Mouse (Mus musculus) forebrain, postnatal 0 days (tissue): ENCODE data around the gene Cox5a. TPM values are rescaled to one million over a fixed set of nuclear protein-coding genes. Genes with fewer than 3 reads are reported as not detected.

Source experiments
- ATAC-seq: fragments of 200-750 bp; cut with Nextera tagmentation; 2 replicates; pipeline ENCODE4 v1.8.0; 2017; ENCODE audit warnings: mild to moderate bottlenecking, moderate library complexity
- DNase-seq: peaks from one replicate; pipeline ENCODE4 v3.0.0-alpha.2; 2015
- H3K27ac ChIP-seq: fragments of 300-500 bp; sonication (generic); 2 replicates; pipeline ENCODE4 v1.5.1; 2014; ENCODE audit warnings: low read depth, mild to moderate bottlenecking, antibody characterized with exemption, low read length, moderate library complexity, mixed read lengths
- H3K27me3 ChIP-seq: fragments of 300-500 bp; sonication (generic); 2 replicates; pipeline ENCODE4 v1.6.1; 2014; ENCODE audit warnings: mild to moderate bottlenecking, low read length, mixed read lengths; ENCODE audit not compliant: insufficient read depth
- H3K36me3 ChIP-seq: fragments of 300-500 bp; sonication (generic); 2 replicates; pipeline ENCODE4 v1.6.1; 2014; ENCODE audit warnings: mild to moderate bottlenecking, moderate library complexity; ENCODE audit not compliant: insufficient read depth
- H3K4me1 ChIP-seq: fragments of 300-500 bp; sonication (generic); 2 replicates; pipeline ENCODE4 v1.6.1; 2014; ENCODE audit warnings: antibody characterized with exemption; ENCODE audit not compliant: insufficient read depth
- H3K4me2 ChIP-seq: fragments of 300-500 bp; sonication (generic); 2 replicates; pipeline ENCODE4 v1.6.1; 2014; ENCODE audit warnings: low read depth, mild to moderate bottlenecking, moderate library complexity
- H3K4me3 ChIP-seq: fragments of 300-500 bp; sonication (generic); 2 replicates; pipeline ENCODE4 v1.5.1; 2014; ENCODE audit warnings: low read depth, low read length, mixed read lengths
- H3K9ac ChIP-seq: fragments of 300-500 bp; sonication (generic); 2 replicates; pipeline ENCODE4 v1.6.1; 2014; ENCODE audit warnings: mild to moderate bottlenecking
- H3K9me3 ChIP-seq: fragments of 300-500 bp; sonication (generic); 2 replicates; pipeline ENCODE4 v1.6.1; 2016; ENCODE audit warnings: low read length
- CTCF ChIP-seq: sonication (generic); IDR thresholded peaks from 2 replicates; pipeline ENCODE4 v1.5.1; 2016; ENCODE audit warnings: antibody characterized with exemption, control low read depth, low read depth
- WGBS: fragments of 180-500 bp; shearing (Covaris S2); extraction: QIAGEN DNeasy Blood & Tissue Kit; methylation state at CpG from one replicate; pipeline ENCODE4 v1.1.7; 2014; 5-methylcytosine and 5-hydroxymethylcytosine counted together
- polyA plus RNA-seq: library from polyadenylated mRNA; unstranded; fragments of >200 nt; fragmentation: Nextera tagmentation; extraction: Ambion mirVana; gene quantifications from 2 replicates; pipeline ENCODE4 v1.2.1, GENCODE M21; 2015
- total RNA-seq: library from RNA; depleted of rRNA; stranded (reverse); fragments of >200 nt; gene quantifications from 2 replicates; pipeline ENCODE4 v1.2.3, GENCODE M21; 2014

Gene Cox5a
- total and polyA plus RNA-seq, 2 experiments from 2014 or later, result 236 to 1,027 TPM

- ATAC-seq, result peak; percentile 75
Observed at GRCm38 (mm10) chr9:57505700-57506099, 15.4 kb upstream of the Cox5a start.

GRCm38 (mm10) chr9:57510577-57510976, 10.5 kb upstream of the Cox5a start:
- WGBS, result 75% methylated on average over 2 of the region's 2 CpGs
- H3K4me1 ChIP-seq, result no peaks in the 10 kb centered on the region
- no peak for TF ChIP-seq CTCF

More at GRCm38 (mm10) chr9:57505700-57506099, 15.4 kb upstream of the Cox5a start:
- H3K27ac ChIP-seq, result peak overlapping the region; percentile 71
- 0 out of 2 replicates have a peak, but pooled peaks cover 8% of the 10 kb centered on the region for H3K27me3 ChIP-seq
- peak; percentile 21; the same call in 1 of the 2 replicates for TF ChIP-seq CTCF
- H3K4me3 ChIP-seq, result peak overlapping the region; percentile 9; the same call in 1 of the 2 replicates
- H3K9me3 ChIP-seq, result no peaks in the 10 kb centered on the region
- peak overlapping the region; percentile 95 for H3K4me2 ChIP-seq
- no peaks in the 10 kb centered on the region for H3K36me3 ChIP-seq
- no peak for DNase-seq
- H3K9ac ChIP-seq, result no peak overlapping the region
- H3K4me1 ChIP-seq, result peaks cover 27% of the 10 kb centered on the region
- 9% methylated on average over 8 of the region's 8 CpGs for WGBS

GRCm38 (mm10) chr9:57517113-57517512, 4.0 kb upstream of the Cox5a start:
- H3K27me3 ChIP-seq, result no peaks in the 10 kb centered on the region
- H3K4me1 ChIP-seq, result 0 out of 2 replicates have a peak, but pooled peaks cover 2% of the 10 kb centered on the region
- DNase-seq (peak; percentile 93), ATAC-seq (peak; percentile 44)
- no peak overlapping the region for H3K4me2 ChIP-seq
- 9% methylated on average over 3 of the region's 3 CpGs for WGBS
- H3K36me3 ChIP-seq, result no peaks in the 10 kb centered on the region
- peak; percentile 91 for TF ChIP-seq CTCF
- H3K4me3 ChIP-seq, result no peak overlapping the region
- H3K27ac ChIP-seq, result peak overlapping the region; percentile 42; the same call in 1 of the 2 replicates
- H3K9me3 ChIP-seq, result no peaks in the 10 kb centered on the region
- no peak overlapping the region for H3K9ac ChIP-seq

More at GRCm38 (mm10) chr9:57510577-57510976, 10.5 kb upstream of the Cox5a start:
- ATAC-seq (no peak), DNase-seq (no peak)
- H3K36me3 ChIP-seq, result no peaks in the 10 kb centered on the region
- H3K9ac ChIP-seq, result no peak overlapping the region
- no peak overlapping the region for H3K4me3 ChIP-seq
- H3K27me3 ChIP-seq, result no peaks in the 10 kb centered on the region
- H3K4me2 ChIP-seq, result no peak overlapping the region
- H3K27ac ChIP-seq, result no peak overlapping the region
- no peaks in the 10 kb centered on the region for H3K9me3 ChIP-seq

GRCm38 (mm10) chr9:57520375-57521055, 559 bp upstream of the Cox5a start:
- Histone ChIP-seq H3K36me3 (no peaks in the 10 kb centered on the region), H3K27me3 (no peaks in the 10 kb centered on the region), H3K4me3 (peak overlapping the region; percentile 92), H3K9ac (peak overlapping the region; percentile 95), H3K27ac (peak overlapping the region; percentile 86), H3K9me3 (no peaks in the 10 kb centered on the region), H3K4me1 (peaks cover 20% of the 10 kb centered on the region; the same call in 1 of the 2 replicates), H3K4me2 (peak overlapping the region; percentile 63)
- WGBS, result 22% methylated on average over 16 of the region's 16 CpGs
- DNase-seq (no peak), ATAC-seq (peak; percentile 60)
- TF ChIP-seq CTCF, result peak; percentile 25

GRCm38 (mm10) chr9:57522114-57522860, 1.2 kb downstream of the Cox5a start:
- Histone ChIP-seq H3K9me3 (no peaks in the 10 kb centered on the region), H3K4me3 (peak overlapping the region; percentile 92), H3K36me3 (no peaks in the 10 kb centered on the region), H3K4me2 (peak overlapping the region; percentile 63), H3K9ac (peak overlapping the region; percentile 95), H3K27ac (peak overlapping the region; percentile 86; the same call in 1 of the 2 replicates), H3K27me3 (no peaks in the 10 kb centered on the region), H3K4me1 (peaks cover 20% of the 10 kb centered on the region; the same call in 1 of the 2 replicates)
- no peak for ATAC-seq
- DNase-seq, result no peak
- 36% methylated on average over 7 of the region's 7 CpGs for WGBS
- TF ChIP-seq CTCF, result no peak

GRCm38 (mm10) chr9:57522861-57523246, 1.8 kb downstream of the Cox5a start:
- ATAC-seq (no peak), DNase-seq (no peak)
- Histone ChIP-seq H3K4me3 (peak overlapping the region; percentile 92; the same call in 1 of the 2 replicates), H3K4me1 (peaks cover 20% of the 10 kb centered on the region; the same call in 1 of the 2 replicates), H3K36me3 (no peaks in the 10 kb centered on the region), H3K27ac (no peak overlapping the region), H3K9ac (peak overlapping the region; percentile 95; the same call in 1 of the 2 replicates), H3K4me2 (peak overlapping the region; percentile 63), H3K27me3 (no peaks in the 10 kb centered on the region), H3K9me3 (no peaks in the 10 kb centered on the region)
- WGBS, result 72% methylated on average over 4 of the region's 4 CpGs
- TF ChIP-seq CTCF, result no peak
